Mouse (Mus musculus) midbrain, embryonic 12.5 days (tissue): ENCODE measurements around the gene 1810010D01Rik. TPM values are rescaled to one million over a fixed set of nuclear protein-coding genes. Genes with fewer than 3 reads are reported as not detected.

Experiments used
- ATAC-seq: fragments of 200-750 bp; cut with Nextera tagmentation; 2 replicates; pipeline ENCODE4 v1.8.0; 2017; ENCODE audit warnings: low read depth, moderate TSS enrichment, moderate library complexity; ENCODE audit not compliant: low FRiP score
- H3K27ac ChIP-seq: fragments of 300-500 bp; sonication (generic); replicated peaks from 2 replicates; pipeline ENCODE4 v1.5.1; 2016; ENCODE audit warnings: mild to moderate bottlenecking
- H3K27me3 ChIP-seq: fragments of 300-500 bp; sonication (generic); 2 replicates; pipeline ENCODE4 v1.6.1; 2016; ENCODE audit warnings: mild to moderate bottlenecking
- H3K36me3 ChIP-seq: fragments of 300-500 bp; sonication (generic); 2 replicates; pipeline ENCODE4 v1.6.1; 2016
- H3K4me1 ChIP-seq: fragments of 300-500 bp; sonication (generic); 2 replicates; pipeline ENCODE4 v1.6.1; 2016
- H3K4me2 ChIP-seq: fragments of 300-500 bp; sonication (generic); replicated peaks from 2 replicates; pipeline ENCODE4 v1.6.1; 2016; ENCODE audit warnings: mild to moderate bottlenecking, moderate library complexity
- H3K4me3 ChIP-seq: fragments of 300-500 bp; sonication (generic); 2 replicates; pipeline ENCODE4 v1.5.1; 2016; ENCODE audit warnings: mild to moderate bottlenecking
- H3K9ac ChIP-seq: fragments of 300-500 bp; sonication (generic); replicated peaks from 2 replicates; pipeline ENCODE4 v1.6.1; 2016; ENCODE audit warnings: mild to moderate bottlenecking, moderate library complexity
- H3K9me3 ChIP-seq: fragments of 300-500 bp; sonication (generic); 2 replicates; pipeline ENCODE4 v1.6.1; 2016; ENCODE audit warnings: mild to moderate bottlenecking
- WGBS: fragments of 180-500 bp; shearing (Covaris S2); methylation state at CpG from one replicate; pipeline ENCODE4 v1.1.7; 2016; 5-methylcytosine and 5-hydroxymethylcytosine counted together
- polyA plus RNA-seq: library from polyadenylated mRNA; unstranded; fragments of >200 nt; fragmentation: Nextera tagmentation; extraction: Ambion mirVana; gene quantifications from 2 replicates; pipeline ENCODE4 v1.2.1, GENCODE M21; 2016

The 1810010D01Rik gene
- 0.20 TPM in 1 of 2 replicates, not detected in the other for polyA plus RNA-seq

DNA sequence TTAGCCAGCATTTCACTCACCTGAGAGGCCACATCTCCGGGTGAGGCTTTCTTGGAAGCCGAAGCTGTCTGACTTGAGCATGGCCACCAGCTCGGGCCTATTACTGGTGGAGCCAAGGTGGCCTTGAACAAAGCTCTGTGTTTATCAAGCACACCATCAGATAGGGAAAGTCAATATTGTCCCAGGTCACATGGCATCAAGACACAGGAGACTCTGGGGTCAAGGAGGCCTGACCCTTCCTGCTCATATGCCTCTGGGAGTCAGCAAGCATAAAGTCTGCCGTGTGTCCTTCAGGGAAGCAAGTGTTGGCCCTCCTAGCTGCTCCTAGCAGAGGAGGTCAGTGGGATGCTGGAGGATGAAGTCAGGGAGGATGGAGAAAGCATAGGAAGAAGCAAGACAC lies at the start of gene 1810010D01Rik:
Gene 1810010D01Rik (minus strand): TSS at position 114 of the 400 bp plus-strand sequence.
- WGBS, result 91% methylated on average over 4 of the region's 4 CpGs
- Histone ChIP-seq H3K4me1 (peaks cover 55% of the 10 kb centered on the region), H3K9ac (0 out of 2 replicates have a peak within 1 kb of the TSS, but pooled peaks have one; percentile 16)

GRCm38 (mm10) chr7:145256092-145256491 lies 48.2 kb upstream of the 1810010D01Rik start:
- 94% methylated on average over 1 of the region's 1 CpGs for WGBS
- Histone ChIP-seq H3K4me2 (no peak overlapping the region), H3K27ac (no peak overlapping the region), H3K4me3 (no peak overlapping the region), H3K4me1 (0 out of 2 replicates have a peak, but pooled peaks cover 3% of the 10 kb centered on the region), H3K27me3 (no peaks in the 10 kb centered on the region), H3K9me3 (no peaks in the 10 kb centered on the region), H3K9ac (no peak overlapping the region), H3K36me3 (0 out of 2 replicates have a peak, but pooled peaks cover 5% of the 10 kb centered on the region)
- ATAC-seq, result no peak

More for the DNA sequence above, at the start of gene 1810010D01Rik:
- no peak within 1 kb of the TSS; the same call in 1 of the 2 replicates for H3K4me2 ChIP-seq
- no peaks in the 10 kb centered on the region for H3K36me3 ChIP-seq
- H3K27ac ChIP-seq, result peak within 1 kb of the TSS; percentile 97
- no peak for ATAC-seq
- no peaks in the 10 kb centered on the region for H3K9me3 ChIP-seq
- H3K27me3 ChIP-seq, result no peaks in the 10 kb centered on the region
- H3K4me3 ChIP-seq, result no peak within 1 kb of the TSS

GRCm38 (mm10) chr7:145253986-145254630 lies 46.2 kb upstream of the 1810010D01Rik start:
- Histone ChIP-seq H3K4me2 (no peak overlapping the region), H3K4me3 (no peak overlapping the region), H3K36me3 (no peaks in the 10 kb centered on the region), H3K9ac (no peak overlapping the region), H3K4me1 (0 out of 2 replicates have a peak, but pooled peaks cover 3% of the 10 kb centered on the region), H3K27ac (no peak overlapping the region), H3K9me3 (no peaks in the 10 kb centered on the region), H3K27me3 (no peaks in the 10 kb centered on the region)
- 80% methylated on average over 3 of the region's 3 CpGs for WGBS
- no peak for ATAC-seq

GRCm38 (mm10) chr7:145252715-145253476 lies 45.0 kb upstream of the 1810010D01Rik start:
- ATAC-seq, result peak; percentile 72

GRCm38 (mm10) chr7:145250225-145250624 lies 42.3 kb upstream of the 1810010D01Rik start:
- ATAC-seq, result no peak
- H3K36me3 ChIP-seq, result no peaks in the 10 kb centered on the region
- 74% methylated on average over 9 of the region's 9 CpGs for WGBS
- H3K4me3 ChIP-seq, result no peak overlapping the region
- H3K27me3 ChIP-seq, result no peaks in the 10 kb centered on the region
- no peak overlapping the region for H3K9ac ChIP-seq
- H3K27ac ChIP-seq, result no peak overlapping the region
- no peaks in the 10 kb centered on the region for H3K9me3 ChIP-seq
- 0 out of 2 replicates have a peak, but pooled peaks cover 3% of the 10 kb centered on the region for H3K4me1 ChIP-seq
- no peak overlapping the region for H3K4me2 ChIP-seq

More at GRCm38 (mm10) chr7:145252715-145253476, 45.0 kb upstream of the 1810010D01Rik start:
- WGBS, result 27% methylated on average over 8 of the region's 8 CpGs
- 0 out of 2 replicates have a peak, but pooled peaks cover 3% of the 10 kb centered on the region for H3K4me1 ChIP-seq
- 0 out of 2 replicates have a peak overlapping the region, but pooled peaks have one; percentile 34 for H3K9ac ChIP-seq
- no peaks in the 10 kb centered on the region for H3K27me3 ChIP-seq
- H3K4me3 ChIP-seq, result no peak overlapping the region
- H3K9me3 ChIP-seq, result no peaks in the 10 kb centered on the region
- H3K27ac ChIP-seq, result no peak overlapping the region
- H3K4me2 ChIP-seq, result no peak overlapping the region
- no peaks in the 10 kb centered on the region for H3K36me3 ChIP-seq

DNA sequence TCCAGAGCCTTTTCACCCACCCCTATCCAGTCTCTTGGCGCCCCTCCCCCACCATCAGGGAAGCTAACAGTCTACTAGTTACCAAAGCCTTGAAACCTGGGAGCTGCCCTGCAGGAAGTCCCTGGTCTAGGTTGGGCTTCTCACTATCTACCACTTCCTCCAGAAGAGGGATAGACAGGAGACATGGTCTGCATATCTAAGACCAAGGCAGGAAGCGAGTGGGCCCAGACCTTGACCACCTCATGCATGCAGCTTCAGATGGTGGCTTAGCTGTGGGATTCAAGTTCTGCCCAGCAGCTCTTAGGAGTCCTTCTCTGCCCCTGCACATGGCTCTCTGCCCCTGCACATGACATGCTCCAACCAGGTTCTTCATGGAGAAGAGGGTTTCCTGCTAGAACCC lies 41.0 kb upstream of the 1810010D01Rik start:
- Histone ChIP-seq H3K4me3 (no peak overlapping the region), H3K9me3 (no peaks in the 10 kb centered on the region), H3K4me1 (0 out of 2 replicates have a peak, but pooled peaks cover 3% of the 10 kb centered on the region), H3K36me3 (no peaks in the 10 kb centered on the region), H3K4me2 (no peak overlapping the region), H3K27me3 (peaks cover 9% of the 10 kb centered on the region; the same call in 1 of the 2 replicates), H3K27ac (no peak overlapping the region), H3K9ac (no peak overlapping the region)
- 90% methylated on average over 2 of the region's 2 CpGs for WGBS
- ATAC-seq, result no peak

DNA sequence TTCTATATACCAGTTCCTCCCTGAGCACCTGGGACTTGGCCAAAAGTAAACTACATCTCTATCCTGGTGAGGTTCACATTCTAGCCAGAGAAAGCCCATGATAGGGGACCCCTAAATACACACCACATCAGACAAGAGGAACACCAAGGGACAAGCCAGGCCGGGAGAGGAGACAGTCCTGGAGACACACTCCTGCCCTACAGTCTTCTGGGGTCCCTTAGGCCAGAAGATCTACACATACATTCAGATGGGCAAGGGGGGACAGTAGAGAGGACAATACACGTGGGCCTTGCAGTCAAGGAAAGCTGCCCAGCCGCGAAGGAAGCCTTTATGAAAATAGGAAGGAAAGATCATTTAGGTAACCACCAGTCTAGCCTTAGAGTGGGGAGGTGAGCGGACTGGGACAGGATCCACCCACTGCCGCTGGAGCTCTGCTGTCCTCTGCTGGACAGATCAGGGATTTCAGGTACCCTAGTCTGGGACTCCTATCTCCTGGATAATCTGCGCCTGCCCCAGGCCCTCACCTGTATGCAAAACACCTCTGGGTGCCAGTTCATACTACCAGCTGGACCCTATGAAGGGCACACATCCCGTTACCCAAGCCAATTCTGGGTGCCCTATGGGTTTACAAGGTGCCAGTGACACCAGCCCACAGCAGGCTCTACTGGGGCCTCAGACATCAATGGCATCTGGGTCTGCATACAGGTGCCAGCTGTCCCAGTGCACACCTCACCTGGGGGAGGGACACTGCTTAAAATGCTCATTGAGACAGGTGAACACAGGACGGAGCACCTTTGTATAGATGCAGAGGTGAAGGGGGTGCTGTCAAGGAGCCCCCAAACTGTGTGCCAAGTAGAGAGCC lies 35.2 kb upstream of the 1810010D01Rik start:
- Histone ChIP-seq H3K27ac (no peak overlapping the region), H3K4me1 (no peaks in the 10 kb centered on the region)
- ATAC-seq, result peak; percentile 63

GRCm38 (mm10) chr7:145242028-145242427 lies 34.1 kb upstream of the 1810010D01Rik start:
- Histone ChIP-seq H3K27me3 (peaks cover 21% of the 10 kb centered on the region), H3K36me3 (no peaks in the 10 kb centered on the region), H3K9me3 (no peaks in the 10 kb centered on the region), H3K4me1 (no peaks in the 10 kb centered on the region), H3K9ac (no peak overlapping the region), H3K4me3 (no peak overlapping the region), H3K4me2 (no peak overlapping the region), H3K27ac (no peak overlapping the region)
- no peak for ATAC-seq
- 83% methylated on average over 9 of the region's 9 CpGs for WGBS

More for the DNA sequence above, 35.2 kb upstream of the 1810010D01Rik start:
- Histone ChIP-seq H3K27me3 (peaks cover 21% of the 10 kb centered on the region), H3K9ac (no peak overlapping the region), H3K36me3 (no peaks in the 10 kb centered on the region), H3K9me3 (no peaks in the 10 kb centered on the region), H3K4me3 (no peak overlapping the region), H3K4me2 (no peak overlapping the region)
- WGBS, result 15% methylated on average over 9 of the region's 9 CpGs

DNA sequence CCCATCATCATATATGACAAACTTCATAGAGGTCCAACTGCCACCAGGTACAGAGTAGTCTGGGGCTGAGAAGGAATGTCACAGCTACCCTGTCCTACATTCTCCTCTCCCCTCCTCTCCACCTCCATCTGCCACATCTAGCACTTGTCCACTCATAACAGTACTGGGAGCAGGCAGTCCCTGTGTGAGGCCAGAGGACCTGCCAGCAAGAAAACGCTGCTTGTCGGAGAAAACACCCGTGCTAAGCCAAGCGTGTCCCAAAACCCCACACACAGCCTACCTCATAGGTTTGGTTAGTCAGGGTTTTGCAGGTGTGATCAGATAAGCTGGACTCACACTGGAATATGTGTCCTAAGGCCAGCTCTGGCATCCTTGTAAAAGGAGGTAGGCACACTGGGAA lies 33.0 kb upstream of the 1810010D01Rik start:
- Histone ChIP-seq H3K9ac (no peak overlapping the region), H3K9me3 (no peaks in the 10 kb centered on the region), H3K4me2 (no peak overlapping the region), H3K4me1 (no peaks in the 10 kb centered on the region), H3K27ac (no peak overlapping the region), H3K36me3 (no peaks in the 10 kb centered on the region), H3K27me3 (peaks cover 21% of the 10 kb centered on the region), H3K4me3 (no peak overlapping the region)
- no peak for ATAC-seq
- WGBS, result 73% methylated on average over 4 of the region's 4 CpGs

DNA sequence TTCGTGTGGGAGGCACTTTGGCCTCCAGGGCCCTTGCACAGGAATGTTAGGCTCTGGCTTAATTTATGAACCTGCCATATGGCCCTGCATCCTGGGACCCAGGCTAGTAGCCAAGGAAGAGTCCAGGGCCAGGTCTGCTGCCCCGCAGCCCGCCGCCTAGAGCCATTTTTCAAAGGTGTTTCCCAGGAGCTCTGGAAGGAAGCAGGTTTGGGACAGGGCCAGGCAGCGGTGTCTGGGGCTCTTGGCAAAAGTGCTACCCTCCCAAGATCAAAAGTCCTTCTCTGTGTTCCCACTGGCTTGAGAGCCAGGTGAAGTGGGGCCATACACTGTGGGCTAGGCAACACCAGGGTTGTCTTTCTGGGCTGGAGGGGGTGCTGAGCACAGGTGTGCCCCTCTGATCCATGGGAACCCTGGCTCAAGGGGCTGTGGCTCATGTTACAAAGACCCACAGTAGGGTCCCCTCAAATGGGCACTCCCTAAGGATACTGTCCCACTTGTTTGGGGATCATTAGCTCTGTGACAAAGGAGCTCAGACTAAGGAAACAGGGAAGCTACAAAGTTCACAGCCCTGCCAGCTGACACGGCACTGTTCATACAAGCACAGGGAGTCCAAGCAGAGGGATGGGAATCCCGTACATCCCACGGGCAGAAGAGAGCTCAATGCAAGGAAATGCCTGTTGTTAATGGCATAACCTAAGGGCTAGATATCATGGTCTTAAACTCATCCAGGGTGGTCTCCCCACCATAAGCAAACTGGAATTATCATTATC lies 32.0 kb upstream of the 1810010D01Rik start:
- Histone ChIP-seq H3K4me3 (no peak overlapping the region), H3K4me1 (no peaks in the 10 kb centered on the region), H3K9ac (no peak overlapping the region), H3K27me3 (peaks cover 21% of the 10 kb centered on the region), H3K9me3 (no peaks in the 10 kb centered on the region), H3K27ac (no peak overlapping the region), H3K36me3 (no peaks in the 10 kb centered on the region), H3K4me2 (no peak overlapping the region)
- no peak for ATAC-seq
- 82% methylated on average over 8 of the region's 8 CpGs for WGBS

- Histone ChIP-seq H3K27ac (no peak overlapping the region), H3K9me3 (no peaks in the 10 kb centered on the region), H3K4me1 (no peaks in the 10 kb centered on the region), H3K4me3 (no peak overlapping the region), H3K9ac (no peak overlapping the region), H3K27me3 (peaks cover 15% of the 10 kb centered on the region), H3K4me2 (no peak overlapping the region), H3K36me3 (no peaks in the 10 kb centered on the region)
- 76% methylated on average over 6 of the region's 6 CpGs for WGBS
- no peak for ATAC-seq
These were observed 31.2 kb upstream of the 1810010D01Rik start for GRCm38 (mm10) chr7:145239145-145239544.
